Mouse (Mus musculus) monocyte, adult 2 months (primary cell): ENCODE data around the gene Eng.

ENCODE experiments used
- DNase-seq, 2 experiments: peaks; one replicate each; pipeline ENCODE4 v3.0.0; 2022; ENCODE audit warnings: low spot score in 2 of 2, low read depth in 1 of 2

The Eng gene

DNA sequence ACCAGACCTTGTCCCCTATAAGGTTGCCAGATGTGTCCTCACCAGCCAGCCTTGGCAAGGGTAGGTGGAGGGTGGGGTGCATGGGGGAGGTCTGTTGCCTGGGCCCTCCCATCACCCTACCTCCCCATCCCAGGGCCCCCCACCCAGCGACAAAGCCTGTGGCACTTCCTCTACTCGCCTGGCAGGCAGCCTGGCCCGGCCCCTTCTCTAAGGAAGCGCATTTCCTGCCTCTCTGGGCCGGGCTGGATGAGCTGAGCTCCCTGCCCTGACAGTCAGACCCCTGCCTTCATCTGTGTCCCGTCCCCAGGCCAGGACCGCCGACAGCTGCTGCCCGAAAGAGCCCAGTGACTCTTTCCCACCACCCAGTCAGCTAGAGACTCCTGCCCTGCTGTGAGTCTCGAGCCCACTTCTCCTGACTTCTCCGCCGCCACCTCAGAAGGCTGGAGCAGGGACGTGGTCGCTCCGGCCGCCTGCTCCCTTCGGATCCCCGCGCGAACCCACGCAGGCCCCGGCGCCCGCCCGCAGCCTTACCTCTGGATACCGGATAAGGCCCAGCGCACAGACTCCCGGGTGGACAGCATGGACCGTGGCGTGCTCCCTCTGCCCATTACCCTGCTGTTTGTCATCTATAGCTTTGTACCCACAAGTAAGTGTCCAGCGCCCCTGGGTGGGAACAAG lies at the start of gene Eng:
Gene Eng, plus strand, starts transcription at position 217 of the 678 bp plus-strand sequence.
- DNase-seq: no peak

- DNase-seq: no peak
These were observed 49.7 kb upstream of the Eng start for GRCm38 (mm10) chr2:32596725-32597124.

- DNase-seq: no peak
These were observed 49.1 kb upstream of the Eng start for GRCm38 (mm10) chr2:32597248-32597647.

- no peak for DNase-seq
These were observed 48.7 kb upstream of the Eng start for GRCm38 (mm10) chr2:32597699-32598098.

- no peak for DNase-seq
These were observed 47.9 kb upstream of the Eng start for GRCm38 (mm10) chr2:32598506-32598905.

DNA sequence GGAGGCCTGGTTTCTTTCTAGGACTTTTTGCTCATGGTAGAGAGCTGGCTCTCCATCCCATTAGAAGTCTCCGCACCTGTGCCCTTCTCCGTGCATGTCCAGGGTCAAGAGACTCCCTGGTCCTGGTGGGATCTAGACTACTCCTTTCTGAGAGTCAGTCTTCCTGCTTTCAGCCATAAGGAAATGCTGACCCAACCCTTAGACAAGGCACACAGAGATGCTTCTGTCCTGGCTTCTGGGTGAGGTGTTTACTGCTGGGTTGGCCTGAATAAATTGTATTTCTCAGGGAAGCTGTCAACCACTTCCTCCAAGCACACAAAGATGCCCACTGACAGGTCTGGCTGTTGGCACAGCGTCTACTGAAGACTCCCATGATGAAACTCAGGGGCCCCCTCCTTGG lies 47.0 kb upstream of the Eng start, which contains the start of gene St6galnac6:
Gene St6galnac6, plus strand, starts transcription at position 301 of the 400 bp plus-strand sequence.
- no peak for DNase-seq

DNA sequence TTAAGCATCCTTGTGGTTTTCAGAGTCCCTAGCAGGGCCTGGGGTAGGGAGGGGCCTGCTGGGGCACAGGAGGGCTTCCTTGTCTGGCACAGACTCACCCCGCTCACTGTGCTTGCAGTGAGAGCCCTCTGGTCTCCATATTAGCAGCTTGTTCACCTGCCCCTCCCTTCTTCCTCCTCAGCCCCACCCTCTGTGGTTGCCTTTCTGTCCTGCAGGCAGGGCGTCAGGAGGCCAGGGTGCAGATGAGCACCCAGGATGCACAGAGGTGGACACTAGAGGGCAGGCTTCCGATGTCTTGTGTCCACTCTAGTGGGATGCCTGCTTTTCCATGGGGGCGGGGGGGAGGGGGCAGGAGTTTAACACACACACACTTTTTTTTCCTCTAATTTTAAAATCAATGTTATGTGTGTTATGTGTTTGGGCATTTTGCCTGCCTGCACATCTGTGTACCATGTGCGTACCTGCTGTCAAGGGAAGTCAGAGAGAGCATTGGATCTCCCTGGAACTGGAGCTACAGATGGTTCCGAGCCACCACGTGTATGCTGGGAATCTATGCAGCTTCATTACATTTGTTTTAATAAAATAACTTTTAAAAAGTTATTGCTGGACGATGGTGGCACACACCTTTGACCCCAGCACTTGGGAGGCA lies 44.9 kb upstream of the Eng start:
- peak in 1 of 2 experiments; percentile 24 for DNase-seq

- peak in 1 of 2 experiments; percentile 81 for DNase-seq
These were observed 43.8 kb upstream of the Eng start for GRCm38 (mm10) chr2:32602600-32603054.

- DNase-seq: no peak
These were observed 41.8 kb upstream of the Eng start for GRCm38 (mm10) chr2:32604631-32605030.

DNA sequence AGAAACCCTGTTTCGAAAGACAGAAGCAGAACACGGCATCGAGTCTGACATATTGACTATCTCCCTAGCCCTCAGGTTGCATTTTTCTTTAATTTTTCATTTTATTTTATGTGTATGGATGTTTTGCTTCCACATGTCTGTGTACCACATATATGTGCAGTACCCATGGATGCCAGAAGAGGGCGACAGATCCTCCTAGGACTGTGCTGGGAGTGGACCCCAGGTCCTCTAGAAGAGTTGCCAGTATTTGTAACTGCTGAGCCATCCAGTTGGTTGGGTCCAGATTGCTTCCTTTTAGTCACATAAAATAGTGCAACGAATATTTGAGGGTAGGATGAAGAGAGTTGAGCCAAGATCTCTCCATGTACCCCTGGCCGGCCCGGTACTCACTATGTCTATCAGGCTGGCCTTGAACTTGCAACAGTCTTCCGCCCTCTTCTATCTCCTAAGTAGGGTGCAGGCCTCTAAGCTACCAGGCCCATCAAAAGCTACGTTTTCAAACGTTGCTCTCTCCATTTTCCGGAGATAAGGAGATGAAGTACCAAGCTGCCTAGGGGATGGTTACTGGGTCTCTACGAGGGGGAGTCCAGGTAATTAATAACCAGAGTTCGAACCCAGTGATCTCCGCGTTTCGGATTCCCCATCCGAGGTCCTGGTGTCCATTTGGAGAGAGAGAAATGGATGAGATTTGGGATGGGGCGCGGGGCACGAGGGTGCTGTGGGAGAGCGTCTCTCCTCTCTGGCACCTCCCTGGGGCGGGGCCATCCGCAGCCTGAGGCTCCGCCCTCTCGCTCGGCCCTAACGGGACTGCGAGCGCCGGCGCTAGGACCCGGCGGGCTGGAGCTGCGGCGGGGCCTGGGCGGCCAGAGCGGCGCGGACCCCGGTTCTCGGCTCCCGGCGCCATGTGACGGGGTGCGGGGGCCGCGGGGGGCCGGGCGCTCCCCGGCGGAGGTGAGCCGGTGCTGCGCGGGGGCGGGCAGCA lies 39.9 kb upstream of the Eng start:
- DNase-seq: peak; percentile 61 to 78

DNA sequence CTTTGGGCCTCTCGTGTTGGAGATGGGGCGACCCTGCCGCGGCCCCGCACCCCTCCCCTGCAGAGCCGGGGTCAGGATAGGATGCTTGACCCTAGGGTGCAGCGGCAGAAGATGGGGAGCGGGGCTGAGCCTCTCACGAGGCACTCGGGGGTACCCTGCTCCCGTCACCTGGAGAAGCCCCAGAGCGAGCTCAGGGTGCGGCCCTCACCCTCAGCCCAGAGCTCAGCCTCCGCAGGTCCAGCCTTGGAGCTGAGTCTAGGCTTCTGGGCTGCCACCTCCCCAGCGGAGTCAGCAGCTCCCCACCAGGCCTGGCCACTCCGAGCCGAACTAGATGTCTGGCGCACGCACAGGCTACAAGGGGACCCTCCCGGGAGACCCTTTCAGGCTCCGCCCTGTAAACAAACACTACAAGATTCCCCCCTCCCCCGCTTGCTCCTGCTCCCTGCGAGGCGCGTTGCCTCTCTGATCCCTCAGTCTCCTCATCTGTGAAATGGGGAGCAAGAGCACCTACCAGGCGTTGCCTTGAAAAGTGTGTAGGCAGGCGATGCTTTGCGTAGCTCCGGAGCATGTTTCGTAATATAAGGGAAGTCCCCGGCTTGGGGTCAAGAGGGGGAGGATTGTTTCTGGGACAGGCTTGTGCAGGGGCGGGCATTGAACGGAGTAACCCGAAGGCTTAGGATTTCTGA lies 39.0 kb upstream of the Eng start:
- peak in 1 of 2 experiments; percentile 74 for DNase-seq

GRCm38 (mm10) chr2:32608141-32608777 lies 38.1 kb upstream of the Eng start:
- DNase-seq: peak; percentile 80 to 84

DNA sequence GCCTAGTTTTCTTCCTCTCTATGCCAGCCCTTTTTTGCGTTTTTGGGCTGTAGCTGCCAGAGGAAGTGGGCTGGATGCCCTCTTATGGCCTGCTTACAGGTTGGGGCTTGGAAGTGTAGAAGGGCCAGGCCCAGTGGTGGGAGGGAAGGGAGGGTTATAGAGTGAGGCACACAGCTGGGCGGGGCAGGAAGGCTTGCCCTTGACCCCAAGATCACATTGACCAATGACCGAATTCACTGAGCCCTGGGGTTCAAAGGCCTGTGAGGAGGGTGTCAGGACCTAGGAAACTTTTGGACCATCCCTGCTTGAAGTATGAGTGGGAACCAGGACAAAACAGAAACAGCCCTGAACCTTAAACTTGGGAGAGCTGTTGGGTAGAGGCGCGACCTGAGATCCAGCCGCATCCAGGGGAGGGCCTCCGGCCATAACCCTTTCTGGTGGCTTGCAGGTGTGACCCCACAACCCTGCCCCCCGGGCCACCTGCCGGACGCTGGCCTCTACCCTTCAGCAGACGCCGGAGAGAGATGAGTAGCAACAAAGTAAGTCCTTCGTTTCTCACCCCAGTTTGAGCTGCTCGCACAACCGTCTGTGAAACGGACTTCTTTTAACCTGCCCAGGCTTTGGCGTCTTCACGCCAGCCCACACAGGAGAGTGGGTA lies 37.5 kb upstream of the Eng start:
- no peak for DNase-seq

- DNase-seq: no peak
These were observed 35.7 kb upstream of the Eng start for GRCm38 (mm10) chr2:32610610-32611229.

GRCm38 (mm10) chr2:32612274-32612673 lies 34.1 kb upstream of the Eng start:
- DNase-seq: no peak

DNA sequence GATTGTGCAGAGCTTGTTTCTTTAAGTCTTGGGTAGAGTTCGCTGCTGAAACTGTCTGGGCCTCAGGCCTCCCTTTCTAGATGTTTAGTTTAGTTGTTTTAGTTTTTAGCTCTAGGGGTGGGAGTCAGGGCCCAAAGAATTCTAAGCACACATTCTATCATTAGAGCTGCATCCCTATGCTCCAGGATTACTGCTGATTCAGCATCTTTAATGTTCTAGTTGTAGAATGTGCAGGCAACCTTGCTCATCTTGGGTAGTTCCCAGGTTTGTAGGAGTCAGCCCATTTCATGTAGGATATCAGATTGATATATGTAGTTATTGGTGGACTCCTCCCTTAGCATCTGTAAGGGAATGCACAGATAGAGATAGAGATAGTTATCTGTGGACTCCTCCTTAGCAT lies 29.3 kb upstream of the Eng start:
- no peak for DNase-seq

DNA sequence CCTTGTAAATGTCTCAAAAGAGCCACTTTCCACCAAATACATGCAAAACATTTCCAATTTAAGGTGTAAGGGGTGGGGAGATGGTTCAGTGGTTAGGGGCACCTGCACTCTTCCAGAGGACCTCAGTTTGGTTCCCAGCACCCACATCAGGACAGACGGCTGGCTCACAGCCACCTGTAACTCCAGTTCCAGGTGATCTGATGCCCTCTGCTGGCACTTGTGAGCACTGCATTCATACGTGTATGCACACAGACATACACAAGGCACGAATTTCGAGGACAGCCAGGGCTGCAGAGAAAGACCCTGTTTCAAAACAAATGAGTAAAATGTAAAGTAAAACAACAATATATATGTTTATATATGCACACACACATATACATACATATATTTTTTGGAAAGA lies 28.8 kb upstream of the Eng start:
- no peak for DNase-seq

GRCm38 (mm10) chr2:32618051-32618450 lies 28.3 kb upstream of the Eng start:
- no peak for DNase-seq
